11 mouse cellular contexts compared by ENCODE assay signal in the genomic region with DNA sequence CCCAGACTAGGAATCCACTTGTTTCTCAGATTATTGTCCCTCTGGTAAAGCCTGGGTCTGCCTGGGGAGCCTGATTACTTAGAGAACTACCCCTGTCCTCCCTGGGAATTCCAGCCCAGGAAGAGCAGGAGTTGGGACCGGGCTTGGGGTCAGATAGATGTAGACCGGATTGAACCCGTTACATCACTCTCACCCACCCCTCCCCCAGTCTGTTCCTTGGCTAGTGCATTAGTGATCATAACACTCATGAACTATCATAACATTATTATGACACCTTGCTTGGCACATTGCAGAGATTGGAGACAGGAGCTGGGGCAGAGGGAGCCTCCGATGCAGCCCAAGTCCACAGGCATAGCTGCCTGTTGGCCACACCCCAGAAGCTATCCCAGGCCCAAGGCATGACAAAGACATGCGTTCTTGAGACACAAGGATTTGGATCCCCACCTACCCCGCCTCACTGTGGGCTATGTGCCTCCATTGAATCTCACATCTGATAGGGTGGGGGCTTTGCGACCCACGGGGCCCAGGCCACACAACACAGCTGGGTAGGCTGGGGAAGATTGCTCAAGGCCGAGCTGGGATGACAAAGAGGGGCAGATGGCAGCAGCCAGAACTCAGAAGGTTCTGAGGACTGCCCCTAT. TPM values are rescaled to one million over a fixed set of nuclear protein-coding genes. Genes with fewer than 3 reads are reported as not detected.
A peak's percentile ranks its signal among the peaks of the same experiment; 100 is the strongest.
DNase-seq lines count a peak whose midpoint lies in the region; ATAC-seq and TF ChIP-seq lines count a peak whose summit lies in the region.
"Had no signal": no experiment of that assay in that cellular context is flagged by ENCODE, and none has a peak within 500 bp of the region (broad histone marks: within the 10 kb centered on the region; RNA-seq: fewer than 3 reads in every experiment).

No protein-coding gene starts in this region.

- no peak for DNase-seq in gastrocnemius, adult 2 months
- DNase-seq in gastrocnemius, adult 18-20 months (ENCODE audit: low spot score), result no peak
- DNase-seq in midbrain, postnatal 0 days (ENCODE audit: low spot score), result no peak
- no peak for DNase-seq in midbrain, embryonic 14.5 days
- DNase-seq in kidney, postnatal 36 days, result peak; percentile 59 to 75
- no peak for DNase-seq in gastrocnemius, postnatal 10 days
- DNase-seq: cerebellum, adult 9-11 months; thymus, postnatal 25 days had no signal

- H3K27ac ChIP-seq in gastrocnemius, adult 2 months, result peak overlapping the region; percentile 86; the same call in 1 of the 2 replicates
- H3K27ac ChIP-seq in midbrain, postnatal 0 days (ENCODE audit: low read depth, low read length), result no peak overlapping the region
- H3K27ac ChIP-seq in midbrain, embryonic 14.5 days (replicated peaks; ENCODE audit: low read depth, low read length), result no peak overlapping the region
- H3K27ac ChIP-seq in stomach, embryonic 15.5 days, result no peak overlapping the region

- H3K9me3 ChIP-seq in midbrain, postnatal 0 days (ENCODE audit: low read length), result no peaks in the 10 kb centered on the region
- H3K9me3 ChIP-seq in midbrain, embryonic 14.5 days (ENCODE audit: control insufficient read depth, low read length), result no peaks in the 10 kb centered on the region
- no peaks in the 10 kb centered on the region for H3K9me3 ChIP-seq in stomach, embryonic 15.5 days

- intact Hi-C loops in gastrocnemius, adult 2 months (cut with DNase I), result no loop called here

- no peaks in the 10 kb centered on the region for H3K27me3 ChIP-seq in midbrain, postnatal 0 days (ENCODE audit: insufficient read depth, low read length)
- H3K27me3 ChIP-seq in midbrain, embryonic 14.5 days (ENCODE audit: control insufficient read depth, insufficient read depth, low read length), result peaks cover 21% of the 10 kb centered on the region
- H3K27me3 ChIP-seq in stomach, embryonic 15.5 days (replicated peaks), result no peaks in the 10 kb centered on the region; the same call in 1 of the 2 replicates

- WGBS in midbrain, postnatal 0 days, result 73% methylated on average over 9 of the region's 9 CpGs
- 61% methylated on average over 9 of the region's 9 CpGs for WGBS in midbrain, embryonic 14.5 days
- 51% methylated on average over 9 of the region's 9 CpGs for WGBS in stomach, embryonic 15.5 days

- 0 out of 2 replicates have a peak, but pooled peaks cover 4% of the 10 kb centered on the region for H3K4me1 ChIP-seq in midbrain, postnatal 0 days (ENCODE audit: insufficient read depth, low read length)
- peaks cover 14% of the 10 kb centered on the region for H3K4me1 ChIP-seq in midbrain, embryonic 14.5 days (ENCODE audit: control insufficient read depth, insufficient read depth, low read length)
- H3K4me1 ChIP-seq in stomach, embryonic 15.5 days, result peaks cover 12% of the 10 kb centered on the region

- no peaks in the 10 kb centered on the region for H3K36me3 ChIP-seq in midbrain, postnatal 0 days (ENCODE audit: insufficient read depth, low read length)
- no peaks in the 10 kb centered on the region for H3K36me3 ChIP-seq in midbrain, embryonic 14.5 days (ENCODE audit: control insufficient read depth, insufficient read depth, low read length)
- H3K36me3 ChIP-seq in stomach, embryonic 15.5 days, result no peaks in the 10 kb centered on the region

- TF ChIP-seq CTCF in gastrocnemius, adult 2 months (IDR thresholded peaks at IDR 0.05), result no peak
- no peak for TF ChIP-seq CTCF in midbrain, postnatal 0 days (IDR thresholded peaks at IDR 0.05)

- H3K4me2 ChIP-seq in midbrain, postnatal 0 days (ENCODE audit: low read depth, low read length, poor library complexity, severe bottlenecking), result peak overlapping the region; percentile 99
- H3K4me2 ChIP-seq in midbrain, embryonic 14.5 days (ENCODE audit: low read length), result no peak overlapping the region
- H3K4me2 ChIP-seq in stomach, embryonic 15.5 days, result peak overlapping the region; percentile 90

- no peak for ATAC-seq in midbrain, postnatal 0 days (ENCODE audit: low FRiP score)
- ATAC-seq in midbrain, embryonic 14.5 days (ENCODE audit: low FRiP score, low TSS enrichment), result no peak
- no peak for ATAC-seq in stomach, embryonic 15.5 days (ENCODE audit: insufficient read depth, low FRiP score, low read depth)
- ATAC-seq in activated CD4-positive, CD25-positive, alpha-beta regulatory T cell, adult 4 months, result no peak
- ATAC-seq: inflammation-experienced regulatory T-cells, adult 6 months had no signal

- H3K9ac ChIP-seq in midbrain, postnatal 0 days (replicated peaks; ENCODE audit: low read length, poor library complexity, severe bottlenecking), result no peak overlapping the region
- no peak overlapping the region for H3K9ac ChIP-seq in midbrain, embryonic 14.5 days (replicated peaks; ENCODE audit: low read length)
- H3K9ac ChIP-seq in stomach, embryonic 15.5 days, result no peak overlapping the region

- peak overlapping the region; percentile 83 for H3K4me3 ChIP-seq in gastrocnemius, adult 2 months
- peak overlapping the region; percentile 62; the same call in 1 of the 2 replicates for H3K4me3 ChIP-seq in midbrain, postnatal 0 days (ENCODE audit: low read depth, low read length)
- no peak overlapping the region for H3K4me3 ChIP-seq in midbrain, embryonic 14.5 days (replicated peaks; ENCODE audit: low read depth, low read length)
- H3K4me3 ChIP-seq in stomach, embryonic 15.5 days (replicated peaks), result peak overlapping the region; percentile 58

RNA-seq across cellular contexts. Expression of a gene that starts 1.4 kb away (rescaled TPM):
- 1 to 10 TPM; 3.0 to 4.1 TPM for total RNA-seq in gastrocnemius, adult 2 months (2021)
- 1 to 10 TPM; 5.0 to 6.1 TPM for total RNA-seq in gastrocnemius, adult 18-20 months (2021)
- total RNA-seq in midbrain, postnatal 0 days (2014; rRNA removed), result 3.5 and 7.2 TPM in 2 replicates
- 2.4 and 3.1 TPM in 2 replicates for polyA plus RNA-seq in midbrain, postnatal 0 days (2015; fragmentation: Nextera tagmentation; extraction: Ambion mirVana)
- 0.63 and 1.1 TPM in 2 replicates for polyA plus RNA-seq in midbrain, embryonic 14.5 days (2014; fragmentation: Nextera tagmentation; extraction: Ambion mirVana)
- polyA plus RNA-seq in stomach, embryonic 15.5 days (2015; fragmentation: Nextera tagmentation; extraction: Ambion mirVana), result 7.2 and 9.7 TPM in 2 replicates
- total RNA-seq in gastrocnemius, postnatal 10 days (2021), result 1 to 10 TPM; 1.2 to 2.3 TPM
- polyA plus RNA-seq in activated CD4-positive, CD25-positive, alpha-beta regulatory T cell, adult 4 months (2017; shearing (Covaris generic)), result not detected
- polyA plus RNA-seq: inflammation-experienced regulatory T-cells, adult 6 months had no signal

RNA-seq across cellular contexts. Expression of a gene that starts 53.2 kb away (rescaled TPM):
- not detected for total RNA-seq in gastrocnemius, adult 2 months (2021)
- not detected for total RNA-seq in gastrocnemius, adult 18-20 months (2021)
- 9.3 and 12.6 TPM in 2 replicates for total RNA-seq in midbrain, postnatal 0 days (2014; rRNA removed)
- polyA plus RNA-seq in midbrain, postnatal 0 days (2015; fragmentation: Nextera tagmentation; extraction: Ambion mirVana), result 11.3 and 12.6 TPM in 2 replicates
- polyA plus RNA-seq in midbrain, embryonic 14.5 days (2014; fragmentation: Nextera tagmentation; extraction: Ambion mirVana), result 21.2 and 23.2 TPM in 2 replicates
- polyA plus RNA-seq in stomach, embryonic 15.5 days (2015; fragmentation: Nextera tagmentation; extraction: Ambion mirVana), result 0.36 and 0.46 TPM in 2 replicates
- not detected for total RNA-seq in gastrocnemius, postnatal 10 days (2021)
- not detected for polyA plus RNA-seq in activated CD4-positive, CD25-positive, alpha-beta regulatory T cell, adult 4 months (2017; shearing (Covaris generic))
- polyA plus RNA-seq: inflammation-experienced regulatory T-cells, adult 6 months had no signal

RNA-seq across cellular contexts. Expression of a gene that starts 53.2 kb away (rescaled TPM):
- not detected for total RNA-seq in gastrocnemius, adult 2 months (2021)
- not detected for total RNA-seq in gastrocnemius, adult 18-20 months (2021)
- 3.9 and 6.9 TPM in 2 replicates for total RNA-seq in midbrain, postnatal 0 days (2014; rRNA removed)
- polyA plus RNA-seq in midbrain, postnatal 0 days (2015; fragmentation: Nextera tagmentation; extraction: Ambion mirVana), result 0.50 and 0.54 TPM in 2 replicates
- polyA plus RNA-seq in midbrain, embryonic 14.5 days (2014; fragmentation: Nextera tagmentation; extraction: Ambion mirVana), result 4.4 and 4.5 TPM in 2 replicates
- 0.09 and 0.10 TPM in 2 replicates for polyA plus RNA-seq in stomach, embryonic 15.5 days (2015; fragmentation: Nextera tagmentation; extraction: Ambion mirVana)
- under 1 TPM in 1 of 2 experiments, not detected in 1; 0.05 TPM for total RNA-seq in gastrocnemius, postnatal 10 days (2021)
- not detected for polyA plus RNA-seq in activated CD4-positive, CD25-positive, alpha-beta regulatory T cell, adult 4 months (2017; shearing (Covaris generic))
- polyA plus RNA-seq: inflammation-experienced regulatory T-cells, adult 6 months had no signal

Comparison
In these comparisons a context has a peak if more than half of its experiments do, and no peak if none do; other contexts are left out.
1. DNase-seq: peak in kidney, postnatal 36 days (2 of 2); none in gastrocnemius, adult 2 months (single experiment), gastrocnemius, adult 18-20 months (single experiment), midbrain, postnatal 0 days (single experiment), midbrain, embryonic 14.5 days (single experiment) and gastrocnemius, postnatal 10 days (single experiment).